Mouse (Mus musculus) forelimb bud, embryonic 11.5 days (tissue): ENCODE data around the gene Aamdc.

Experiments
- DNase-seq: peaks from one replicate; pipeline ENCODE4 v3.0.0-alpha.2; 2012; ENCODE audit warnings: low read depth, low spot score

The Aamdc gene

GRCm38 (mm10) chr7:97579067-97579975 lies at the start of gene Aamdc, which contains the start of gene Rsf1:
Aamdc (minus strand) TSS chr7:97579497.
Rsf1 (plus strand) TSS chr7:97579889.
- DNase-seq, result peak; percentile 97

- DNase-seq, result no peak
Observed at GRCm38 (mm10) chr7:97623402-97623801, 44.1 kb upstream of the Aamdc start.

- no peak for DNase-seq
Observed at GRCm38 (mm10) chr7:97622676-97623075, 43.4 kb upstream of the Aamdc start.

DNA sequence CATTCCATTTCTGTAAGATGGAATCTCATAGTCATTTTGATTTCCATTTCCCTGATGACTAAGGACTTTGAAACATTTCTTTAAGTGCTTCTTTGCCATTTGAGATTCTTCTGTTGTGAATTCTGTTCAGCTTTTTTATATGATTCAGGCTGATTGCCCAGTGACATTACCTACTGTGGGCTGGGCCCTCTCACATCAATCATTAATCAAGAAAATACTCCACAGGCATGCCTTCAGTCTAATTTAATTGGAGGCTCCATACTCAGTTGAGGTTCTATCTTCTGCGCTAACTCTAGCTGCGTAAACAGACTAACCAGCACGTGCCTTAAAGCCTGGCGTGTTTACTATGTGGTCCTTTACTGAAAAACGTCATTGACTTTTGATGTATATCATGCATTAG lies 42.0 kb upstream of the Aamdc start:
- DNase-seq, result no peak

DNA sequence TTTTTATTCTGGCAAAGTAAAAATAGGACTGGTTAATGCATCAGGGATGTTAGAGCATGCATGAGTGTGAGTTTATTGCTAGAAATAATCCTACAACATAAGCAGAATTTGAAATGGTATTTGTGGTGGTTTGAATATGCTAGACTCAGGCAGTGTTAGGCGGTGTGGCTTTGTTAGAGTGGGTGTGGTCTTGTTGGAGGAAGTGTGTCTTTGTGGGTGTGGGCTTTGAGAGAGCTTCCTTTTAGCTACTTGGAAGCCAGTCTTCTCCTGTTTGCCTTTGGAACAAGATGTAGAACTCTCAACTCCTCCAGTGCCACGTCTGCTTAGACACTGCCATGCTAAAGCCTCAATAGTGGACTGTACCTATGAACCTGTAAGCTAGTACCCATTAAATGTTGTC lies 19.3 kb upstream of the Aamdc start:
- DNase-seq, result no peak

- DNase-seq, result no peak
Observed at GRCm38 (mm10) chr7:97593535-97593934, 14.2 kb upstream of the Aamdc start.

- no peak for DNase-seq
Observed at GRCm38 (mm10) chr7:97592396-97592795, 13.1 kb upstream of the Aamdc start.

GRCm38 (mm10) chr7:97591336-97591735 lies 12.0 kb upstream of the Aamdc start:
- DNase-seq, result no peak

DNA sequence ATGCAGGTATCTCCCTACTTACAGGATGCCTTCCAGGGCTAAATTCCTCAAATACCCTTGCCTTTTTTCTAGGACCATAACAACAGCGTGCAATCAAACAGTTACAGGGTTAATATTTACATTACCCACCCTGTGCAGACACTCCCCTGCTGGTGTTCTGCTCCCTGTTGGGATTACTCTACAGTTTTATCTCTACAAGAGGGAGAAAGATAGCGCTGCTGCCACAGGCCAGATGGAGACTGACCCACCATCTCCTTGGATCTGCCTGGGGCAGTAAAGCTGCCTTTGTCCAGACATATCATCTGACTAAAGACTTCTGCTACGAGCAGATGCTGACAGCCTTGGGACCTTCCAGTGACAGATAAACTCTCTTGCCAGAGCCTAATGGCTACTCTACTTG lies 11.2 kb upstream of the Aamdc start:
- no peak for DNase-seq

GRCm38 (mm10) chr7:97588506-97588905 lies 9.2 kb upstream of the Aamdc start:
- DNase-seq, result no peak

DNA sequence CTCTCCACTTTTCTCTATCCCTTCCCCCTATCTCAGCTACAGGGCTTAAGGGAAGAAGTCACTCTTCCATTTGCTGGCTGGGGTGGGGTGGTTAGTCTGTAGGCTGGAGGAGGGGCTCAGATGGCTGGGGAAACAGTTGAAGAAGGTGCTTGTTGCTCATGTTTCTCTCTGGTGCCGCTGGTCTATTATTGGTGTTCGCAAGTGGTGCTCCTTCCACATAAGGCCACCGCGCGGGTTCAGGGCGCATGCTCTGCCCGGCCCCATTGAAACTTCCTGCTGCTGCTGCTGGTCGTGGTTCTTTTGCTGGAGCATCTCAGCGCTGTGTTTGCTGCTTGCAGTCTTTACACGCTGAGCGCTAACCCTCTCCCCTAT lies 1.5 kb upstream of the Aamdc start:
- DNase-seq, result peak; percentile 78

DNA sequence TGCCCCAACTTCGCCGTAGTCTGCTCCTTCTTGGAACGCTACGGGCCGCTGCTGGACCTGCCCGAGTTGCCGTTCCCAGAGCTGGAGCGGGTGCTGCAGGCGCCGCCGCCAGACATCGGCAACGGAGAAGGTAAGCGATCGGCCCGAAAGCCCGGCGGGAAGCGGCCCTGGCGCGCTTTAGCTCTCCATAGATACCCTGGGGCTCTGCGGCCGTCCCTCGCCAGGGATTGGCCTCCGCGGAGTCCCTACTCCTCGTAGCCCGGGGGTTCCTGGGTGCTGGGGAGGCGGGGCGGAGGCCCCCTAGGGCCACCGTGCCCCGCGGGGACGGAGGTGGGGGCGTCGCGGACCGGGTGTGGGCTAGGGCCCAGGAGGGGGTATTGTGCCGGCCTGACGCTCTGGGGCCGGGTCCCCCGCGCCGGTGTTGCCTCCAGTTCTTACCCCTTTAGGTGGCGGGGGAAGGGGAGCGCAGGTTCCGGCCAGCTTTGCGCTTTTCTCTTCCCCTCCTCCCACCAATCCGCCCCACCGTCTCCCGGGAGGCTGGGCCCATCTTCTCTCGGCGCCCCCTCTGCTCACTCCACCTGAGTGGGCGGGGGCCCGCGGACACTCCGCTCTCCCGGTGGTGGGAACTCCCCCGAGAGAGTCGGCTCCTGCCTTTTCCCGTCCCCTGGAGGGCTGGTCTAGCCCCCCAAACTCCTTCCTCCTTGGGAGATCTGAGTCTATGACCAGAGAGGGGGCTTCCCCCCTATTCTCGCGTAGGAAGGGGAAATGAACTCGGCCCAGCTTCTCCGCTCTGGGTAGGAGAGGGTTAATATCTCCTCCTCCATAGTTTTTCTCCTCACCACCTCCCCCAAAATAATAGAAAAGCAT lies 912 bp upstream of the Aamdc start:
- DNase-seq, result peak; percentile 19

- DNase-seq, result peak; percentile 19
Observed at GRCm38 (mm10) chr7:97578361-97579066, 783 bp downstream of the Aamdc start.

GRCm38 (mm10) chr7:97570389-97570788 lies 8.9 kb downstream of the Aamdc start:
- DNase-seq, result no peak

GRCm38 (mm10) chr7:97569372-97569771 lies 9.9 kb downstream of the Aamdc start:
- no peak for DNase-seq

- no peak for DNase-seq
Observed at GRCm38 (mm10) chr7:97563576-97563975, 15.7 kb downstream of the Aamdc start.

- no peak for DNase-seq
Observed at GRCm38 (mm10) chr7:97550673-97551072, 28.6 kb downstream of the Aamdc start.

DNA sequence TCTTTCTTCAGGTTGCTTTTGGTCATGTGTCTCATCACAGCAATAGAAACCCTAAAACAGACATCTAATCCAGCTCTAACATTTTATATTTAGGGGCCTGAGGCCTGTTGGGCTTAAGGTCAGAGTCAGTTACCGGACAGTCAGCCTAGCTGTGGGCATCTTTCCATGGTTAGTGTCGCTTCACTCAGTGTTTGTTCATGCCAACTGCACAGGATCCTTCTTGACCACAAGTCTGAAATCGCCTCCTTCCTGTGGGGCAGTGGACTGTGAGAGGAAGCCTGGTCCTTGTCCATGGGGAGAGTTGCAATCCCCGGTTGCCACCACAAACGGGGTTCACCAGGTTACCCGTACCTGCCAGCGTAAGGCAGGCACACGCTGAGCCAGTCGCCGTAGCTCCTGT lies 30.0 kb downstream of the Aamdc start:
- DNase-seq, result no peak

- no peak for DNase-seq
Observed at GRCm38 (mm10) chr7:97546462-97546861, 32.8 kb downstream of the Aamdc start.

GRCm38 (mm10) chr7:97536571-97536970 lies 42.7 kb downstream of the Aamdc start:
- DNase-seq, result no peak

DNA sequence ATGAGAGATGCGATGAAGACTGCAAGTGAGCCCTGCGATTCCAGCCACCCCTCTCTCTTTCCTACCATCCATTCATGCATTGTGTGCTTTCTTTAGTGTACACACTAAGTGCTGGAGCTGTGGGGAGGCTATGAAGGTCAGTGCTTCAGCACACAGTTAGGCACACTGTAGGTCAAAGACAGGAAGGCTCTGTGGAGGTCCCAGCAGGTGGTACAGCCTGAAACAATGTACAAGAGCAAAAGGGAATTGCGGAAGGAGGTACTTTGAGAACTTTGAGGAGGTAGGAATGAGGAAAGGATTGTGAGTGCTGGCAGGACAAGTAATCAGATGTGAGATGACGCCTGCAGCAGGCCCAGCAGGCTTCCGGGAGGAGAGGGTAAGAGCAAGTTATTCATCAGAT lies 43.8 kb downstream of the Aamdc start:
- no peak for DNase-seq

DNA sequence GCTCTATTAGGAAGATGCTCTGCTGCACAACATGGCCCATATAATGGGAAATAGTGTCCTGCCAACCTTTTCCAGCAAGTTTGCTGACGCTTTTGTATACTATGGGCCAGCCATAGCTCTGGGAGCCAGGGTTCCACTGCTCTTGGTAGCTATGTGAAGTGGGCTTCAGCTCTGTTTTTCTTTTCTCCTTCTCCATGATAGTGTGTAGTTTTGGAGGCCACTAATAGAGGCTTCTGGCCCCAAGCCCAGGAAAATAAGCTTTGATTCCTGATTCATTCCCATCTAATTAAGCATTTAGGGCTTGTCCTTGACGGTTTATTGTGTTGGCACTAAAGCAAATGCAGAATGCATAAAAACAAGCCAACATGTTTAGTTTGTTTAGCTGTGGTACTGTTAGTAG lies 59.4 kb downstream of the Aamdc start:
- DNase-seq, result no peak
